Mouse (Mus musculus): Measurements from ENCODE around the gene Zfp266. TPM values are rescaled to one million over a fixed set of nuclear protein-coding genes. Genes with fewer than 3 reads are reported as not detected.
A peak's percentile ranks its signal among the peaks of the same experiment; 100 is the strongest.

Zfp266 gene
- polyA plus RNA-seq, 1 experiment from 2014 or later, result 48.8 TPM

GRCm38 (mm10) chr9:20514016-20514415 is 7.2 kb downstream of the Zfp266 start:
- no peaks in the 10 kb centered on the region for H3K9me3 ChIP-seq (ENCODE audit: control insufficient read depth, low read length)
- 88% methylated on average over 3 of the region's 3 CpGs for WGBS
- H3K4me2 ChIP-seq (ENCODE audit: low read length), result no peak overlapping the region
- peaks cover 60% of the 10 kb centered on the region for H3K36me3 ChIP-seq (ENCODE audit: control insufficient read depth, insufficient read depth, low read length)
- H3K9ac ChIP-seq (ENCODE audit: low read length), result no peak overlapping the region
- H3K27me3 ChIP-seq (ENCODE audit: control insufficient read depth, insufficient read depth, low read length), result no peaks in the 10 kb centered on the region
- ATAC-seq (ENCODE audit: insufficient number of reproducible peaks, insufficient read depth, low FRiP score, low read depth), result no peak
- peaks cover 0 to 20% of the 10 kb centered on the region in 2 experiments; a peak in 1 of 4 replicates for H3K4me1 ChIP-seq (ENCODE audit: control insufficient read depth in 2 of 2, insufficient read depth in 2 of 2, low read length in 2 of 2)
- no peak overlapping the region for H3K4me3 ChIP-seq (ENCODE audit: control insufficient read depth in 1 of 2, insufficient read depth in 1 of 2, low read depth in 1 of 2, low read length in 2 of 2)
- H3K27ac ChIP-seq (replicated peaks in 1 of 2; ENCODE audit: control insufficient read depth in 1 of 2, insufficient read depth in 1 of 2, low read depth in 2 of 2, low read length in 2 of 2), result no peak overlapping the region

- no peak overlapping the region for H3K27ac ChIP-seq (replicated peaks in 1 of 2; ENCODE audit: control insufficient read depth in 1 of 2, insufficient read depth in 1 of 2, low read depth in 2 of 2, low read length in 2 of 2)
- peaks cover 47% of the 10 kb centered on the region for H3K36me3 ChIP-seq (ENCODE audit: control insufficient read depth, insufficient read depth, low read length)
- H3K4me3 ChIP-seq (ENCODE audit: control insufficient read depth in 1 of 2, insufficient read depth in 1 of 2, low read depth in 1 of 2, low read length in 2 of 2), result no peak overlapping the region
- H3K4me1 ChIP-seq (ENCODE audit: control insufficient read depth in 2 of 2, insufficient read depth in 2 of 2, low read length in 2 of 2), result peaks cover 0 to 13% of the 10 kb centered on the region in 2 experiments; a peak in 1 of 4 replicates
- H3K9ac ChIP-seq (ENCODE audit: low read length), result no peak overlapping the region
- no peak for ATAC-seq (ENCODE audit: insufficient number of reproducible peaks, insufficient read depth, low FRiP score, low read depth)
- 83% methylated on average over 8 of the region's 8 CpGs for WGBS
- H3K4me2 ChIP-seq (ENCODE audit: low read length), result no peak overlapping the region
- H3K27me3 ChIP-seq (ENCODE audit: control insufficient read depth, insufficient read depth, low read length), result no peaks in the 10 kb centered on the region
- H3K9me3 ChIP-seq (ENCODE audit: control insufficient read depth, low read length), result no peaks in the 10 kb centered on the region
These were observed 8.5 kb downstream of the Zfp266 start for GRCm38 (mm10) chr9:20512714-20513113.

GRCm38 (mm10) chr9:20511645-20512044 is 9.6 kb downstream of the Zfp266 start:
- H3K4me2 ChIP-seq (ENCODE audit: low read length), result no peak overlapping the region
- no peaks in the 10 kb centered on the region for H3K27me3 ChIP-seq (ENCODE audit: control insufficient read depth, insufficient read depth, low read length)
- peaks cover 0 to 13% of the 10 kb centered on the region in 2 experiments; a peak in 1 of 4 replicates for H3K4me1 ChIP-seq (ENCODE audit: control insufficient read depth in 2 of 2, insufficient read depth in 2 of 2, low read length in 2 of 2)
- H3K9ac ChIP-seq (ENCODE audit: low read length), result no peak overlapping the region
- WGBS, result 79% methylated on average over 4 of the region's 4 CpGs
- no peak overlapping the region for H3K4me3 ChIP-seq (ENCODE audit: control insufficient read depth in 1 of 2, insufficient read depth in 1 of 2, low read depth in 1 of 2, low read length in 2 of 2)
- ATAC-seq (ENCODE audit: insufficient number of reproducible peaks, insufficient read depth, low FRiP score, low read depth), result no peak
- no peak overlapping the region for H3K27ac ChIP-seq (replicated peaks in 1 of 2; ENCODE audit: control insufficient read depth in 1 of 2, insufficient read depth in 1 of 2, low read depth in 2 of 2, low read length in 2 of 2)
- H3K36me3 ChIP-seq (ENCODE audit: control insufficient read depth, insufficient read depth, low read length), result peaks cover 55% of the 10 kb centered on the region
- H3K9me3 ChIP-seq (ENCODE audit: control insufficient read depth, low read length), result no peaks in the 10 kb centered on the region

GRCm38 (mm10) chr9:20510346-20510745 is 10.9 kb downstream of the Zfp266 start:
- Histone ChIP-seq H3K36me3 (ENCODE audit: control insufficient read depth, insufficient read depth, low read length) (peaks cover 59% of the 10 kb centered on the region), H3K4me1 (ENCODE audit: control insufficient read depth in 2 of 2, insufficient read depth in 2 of 2, low read length in 2 of 2) (peaks cover 0 to 13% of the 10 kb centered on the region in 2 experiments; a peak in 1 of 4 replicates), H3K9me3 (ENCODE audit: control insufficient read depth, low read length) (no peaks in the 10 kb centered on the region), H3K4me2 (ENCODE audit: low read length) (no peak overlapping the region), H3K9ac (ENCODE audit: low read length) (no peak overlapping the region), H3K4me3 (ENCODE audit: control insufficient read depth in 1 of 2, insufficient read depth in 1 of 2, low read depth in 1 of 2, low read length in 2 of 2) (no peak overlapping the region), H3K27ac (replicated peaks in 1 of 2; ENCODE audit: control insufficient read depth in 1 of 2, insufficient read depth in 1 of 2, low read depth in 2 of 2, low read length in 2 of 2) (no peak overlapping the region), H3K27me3 (ENCODE audit: control insufficient read depth, insufficient read depth, low read length) (no peaks in the 10 kb centered on the region)
- no peak for ATAC-seq (ENCODE audit: insufficient number of reproducible peaks, insufficient read depth, low FRiP score, low read depth)
- WGBS, result 52% methylated on average over 1 of the region's 1 CpGs

GRCm38 (mm10) chr9:20509676-20510075 is 11.5 kb downstream of the Zfp266 start:
- H3K9ac ChIP-seq (ENCODE audit: low read length), result no peak overlapping the region
- H3K27ac ChIP-seq (replicated peaks in 1 of 2; ENCODE audit: control insufficient read depth in 1 of 2, insufficient read depth in 1 of 2, low read depth in 2 of 2, low read length in 2 of 2), result no peak overlapping the region
- no peak for ATAC-seq (ENCODE audit: insufficient number of reproducible peaks, insufficient read depth, low FRiP score, low read depth)
- H3K4me3 ChIP-seq (ENCODE audit: control insufficient read depth in 1 of 2, insufficient read depth in 1 of 2, low read depth in 1 of 2, low read length in 2 of 2), result no peak overlapping the region
- no peaks in the 10 kb centered on the region for H3K9me3 ChIP-seq (ENCODE audit: control insufficient read depth, low read length)
- H3K27me3 ChIP-seq (ENCODE audit: control insufficient read depth, insufficient read depth, low read length), result no peaks in the 10 kb centered on the region
- H3K36me3 ChIP-seq (ENCODE audit: control insufficient read depth, insufficient read depth, low read length), result peaks cover 59% of the 10 kb centered on the region
- WGBS, result 68% methylated on average over 3 of the region's 3 CpGs
- H3K4me1 ChIP-seq (ENCODE audit: control insufficient read depth in 2 of 2, insufficient read depth in 2 of 2, low read length in 2 of 2), result peaks cover 0 to 12% of the 10 kb centered on the region in 2 experiments; a peak in 1 of 4 replicates
- no peak overlapping the region for H3K4me2 ChIP-seq (ENCODE audit: low read length)

GRCm38 (mm10) chr9:20504801-20505200 is 16.4 kb downstream of the Zfp266 start:
- no peak for ATAC-seq (ENCODE audit: insufficient number of reproducible peaks, insufficient read depth, low FRiP score, low read depth)
- Histone ChIP-seq H3K4me3 (ENCODE audit: control insufficient read depth in 1 of 2, insufficient read depth in 1 of 2, low read depth in 1 of 2, low read length in 2 of 2) (no peak overlapping the region), H3K4me1 (ENCODE audit: control insufficient read depth in 2 of 2, insufficient read depth in 2 of 2, low read length in 2 of 2) (0 out of 4 replicates have a peak, but pooled peaks cover 0 to 2% of the 10 kb centered on the region in 2 experiments), H3K27me3 (ENCODE audit: control insufficient read depth, insufficient read depth, low read length) (no peaks in the 10 kb centered on the region), H3K9me3 (ENCODE audit: control insufficient read depth, low read length) (0 out of 2 replicates have a peak, but pooled peaks cover 3% of the 10 kb centered on the region), H3K9ac (ENCODE audit: low read length) (no peak overlapping the region), H3K4me2 (ENCODE audit: low read length) (no peak overlapping the region), H3K27ac (replicated peaks in 1 of 2; ENCODE audit: control insufficient read depth in 1 of 2, insufficient read depth in 1 of 2, low read depth in 2 of 2, low read length in 2 of 2) (no peak overlapping the region), H3K36me3 (ENCODE audit: control insufficient read depth, insufficient read depth, low read length) (peaks cover 79% of the 10 kb centered on the region)
- WGBS, result 90% methylated on average over 5 of the region's 5 CpGs

- WGBS, result 5% methylated on average over 9 of the region's 9 CpGs
- Histone ChIP-seq H3K4me3 (ENCODE audit: control insufficient read depth in 1 of 2, insufficient read depth in 1 of 2, low read depth in 1 of 2, low read length in 2 of 2) (peak overlapping the region; percentile 87 to 100), H3K9ac (ENCODE audit: low read length) (peak overlapping the region; percentile 94), H3K27ac (replicated peaks in 1 of 2; ENCODE audit: control insufficient read depth in 1 of 2, insufficient read depth in 1 of 2, low read depth in 2 of 2, low read length in 2 of 2) (peak overlapping the region; percentile 97 to 100), H3K27me3 (ENCODE audit: control insufficient read depth, insufficient read depth, low read length) (no peaks in the 10 kb centered on the region), H3K4me1 (ENCODE audit: control insufficient read depth in 2 of 2, insufficient read depth in 2 of 2, low read length in 2 of 2) (peaks cover 2 to 15% of the 10 kb centered on the region in 2 experiments; a peak in 2 of 4 replicates), H3K36me3 (ENCODE audit: control insufficient read depth, insufficient read depth, low read length) (peaks cover 50% of the 10 kb centered on the region), H3K4me2 (ENCODE audit: low read length) (peak overlapping the region; percentile 85), H3K9me3 (ENCODE audit: control insufficient read depth, low read length) (no peaks in the 10 kb centered on the region)
- ATAC-seq (ENCODE audit: insufficient number of reproducible peaks, insufficient read depth, low FRiP score, low read depth), result no peak
These were observed 27.9 kb downstream of the Zfp266 start for GRCm38 (mm10) chr9:20493281-20493680.

All from heart, embryonic 14.5 days (tissue).